Mouse (Mus musculus): Measurements from ENCODE around the gene Sh3bp5. TPM values are rescaled to one million over a fixed set of nuclear protein-coding genes. Genes with fewer than 3 reads are reported as not detected.

Sh3bp5 gene
- polyA plus RNA-seq, 1 experiment from 2014 or later: 38.4 TPM

DNA sequence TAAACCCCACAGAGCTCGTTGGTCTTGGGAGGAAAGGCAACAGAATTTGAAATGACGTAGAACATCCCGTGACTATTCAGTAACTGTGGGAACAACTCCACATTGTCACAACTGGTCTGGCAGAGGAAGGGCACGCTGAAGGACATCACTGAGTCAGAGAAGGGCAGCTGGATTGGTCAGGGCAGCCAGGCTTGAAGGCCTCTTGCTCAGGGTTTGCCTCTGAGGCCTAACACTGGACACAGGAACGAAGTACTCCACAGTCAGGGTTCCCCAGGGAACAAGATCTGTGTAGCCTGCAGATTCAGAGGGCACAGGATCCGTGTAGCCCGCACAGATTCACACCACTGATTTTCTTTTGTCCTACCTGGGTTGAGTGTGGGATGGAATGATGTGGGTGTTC, 35.6 kb downstream of the Sh3bp5 start:
- Histone ChIP-seq H3K27me3 (replicated peaks; ENCODE audit: insufficient read depth, low read length) (no peaks in the 10 kb centered on the region; the same call in 1 of the 2 replicates), H3K4me2 (replicated peaks; ENCODE audit: low read depth, low read length) (no peak overlapping the region), H3K9me3 (ENCODE audit: low read length) (no peaks in the 10 kb centered on the region), H3K36me3 (ENCODE audit: insufficient read depth, low read length) (no peaks in the 10 kb centered on the region), H3K4me3 (ENCODE audit: low read depth, low read length) (no peak overlapping the region), H3K4me1 (ENCODE audit: insufficient read depth, low read depth, low read length) (no peaks in the 10 kb centered on the region), H3K27ac (ENCODE audit: low read length) (no peak overlapping the region), H3K9ac (replicated peaks; ENCODE audit: low read depth) (no peak overlapping the region)
- TF ChIP-seq EP300 (IDR thresholded peaks at IDR 0.05) (no peak), CTCF (IDR thresholded peaks at IDR 0.05) (no peak)
- no peak for DNase-seq (ENCODE audit: low spot score)
- ATAC-seq: no peak
- WGBS: 78% methylated on average over 7 of the region's 7 CpGs

DNA sequence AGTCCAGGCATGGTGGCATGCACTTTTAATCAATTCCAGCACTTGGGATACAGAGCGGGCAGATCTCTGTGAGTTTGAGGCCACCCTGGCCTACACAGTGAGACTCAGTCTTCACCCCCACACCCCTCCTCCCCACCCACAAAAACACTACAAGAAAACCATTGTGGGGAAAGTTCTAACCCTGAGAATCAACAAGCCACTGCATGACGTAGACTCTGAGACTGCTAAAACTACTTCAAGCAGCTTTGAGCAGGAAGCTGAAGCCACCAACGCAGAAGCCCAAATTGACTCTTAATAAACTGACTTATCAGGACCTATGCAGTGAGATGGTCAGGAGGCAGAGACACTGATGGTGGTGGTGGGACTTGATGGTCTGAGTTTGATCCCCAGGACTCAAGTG, 36.6 kb downstream of the Sh3bp5 start:
- no peaks in the 10 kb centered on the region; the same call in 1 of the 2 replicates for H3K27me3 ChIP-seq (replicated peaks; ENCODE audit: insufficient read depth, low read length)
- no peak overlapping the region for H3K4me3 ChIP-seq (ENCODE audit: low read depth, low read length)
- H3K9ac ChIP-seq (replicated peaks; ENCODE audit: low read depth): no peak overlapping the region
- no peaks in the 10 kb centered on the region for H3K9me3 ChIP-seq (ENCODE audit: low read length)
- no peak for ATAC-seq
- H3K36me3 ChIP-seq (ENCODE audit: insufficient read depth, low read length): no peaks in the 10 kb centered on the region
- H3K27ac ChIP-seq (ENCODE audit: low read length): no peak overlapping the region
- no peak for TF ChIP-seq EP300 (IDR thresholded peaks at IDR 0.05)
- no peak for TF ChIP-seq CTCF (IDR thresholded peaks at IDR 0.05)
- WGBS: 85% methylated on average over 3 of the region's 3 CpGs
- H3K4me2 ChIP-seq (replicated peaks; ENCODE audit: low read depth, low read length): no peak overlapping the region
- no peaks in the 10 kb centered on the region for H3K4me1 ChIP-seq (ENCODE audit: insufficient read depth, low read depth, low read length)
- DNase-seq (ENCODE audit: low spot score): no peak

DNA sequence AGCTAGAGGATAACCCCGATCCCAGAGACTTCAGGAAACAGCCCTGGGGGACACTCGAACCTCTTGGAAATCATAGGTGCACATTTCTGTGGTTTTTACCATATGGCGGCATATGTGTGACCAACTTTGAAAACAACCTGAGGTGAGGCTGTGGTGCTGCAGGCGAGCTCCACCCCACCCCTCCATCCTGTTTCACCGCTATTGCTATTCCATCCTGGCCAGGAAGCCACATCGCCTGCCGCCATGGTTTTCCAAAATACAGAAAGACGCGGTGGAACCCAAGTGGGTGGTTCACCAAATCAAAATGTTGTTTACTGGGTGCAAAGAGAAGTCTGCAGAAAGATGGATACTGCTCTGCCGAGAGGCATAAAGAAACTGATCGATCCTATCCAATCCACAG, 37.1 kb downstream of the Sh3bp5 start:
- no peak for ATAC-seq
- H3K4me3 ChIP-seq (ENCODE audit: low read depth, low read length): no peak overlapping the region
- no peaks in the 10 kb centered on the region; the same call in 1 of the 2 replicates for H3K27me3 ChIP-seq (replicated peaks; ENCODE audit: insufficient read depth, low read length)
- DNase-seq (ENCODE audit: low spot score): no peak
- no peaks in the 10 kb centered on the region for H3K4me1 ChIP-seq (ENCODE audit: insufficient read depth, low read depth, low read length)
- H3K9me3 ChIP-seq (ENCODE audit: low read length): no peaks in the 10 kb centered on the region
- 88% methylated on average over 11 of the region's 11 CpGs for WGBS
- no peaks in the 10 kb centered on the region for H3K36me3 ChIP-seq (ENCODE audit: insufficient read depth, low read length)
- no peak overlapping the region for H3K27ac ChIP-seq (ENCODE audit: low read length)
- H3K4me2 ChIP-seq (replicated peaks; ENCODE audit: low read depth, low read length): no peak overlapping the region
- H3K9ac ChIP-seq (replicated peaks; ENCODE audit: low read depth): no peak overlapping the region
- no peak for TF ChIP-seq CTCF (IDR thresholded peaks at IDR 0.05)
- no peak for TF ChIP-seq EP300 (IDR thresholded peaks at IDR 0.05)

DNA sequence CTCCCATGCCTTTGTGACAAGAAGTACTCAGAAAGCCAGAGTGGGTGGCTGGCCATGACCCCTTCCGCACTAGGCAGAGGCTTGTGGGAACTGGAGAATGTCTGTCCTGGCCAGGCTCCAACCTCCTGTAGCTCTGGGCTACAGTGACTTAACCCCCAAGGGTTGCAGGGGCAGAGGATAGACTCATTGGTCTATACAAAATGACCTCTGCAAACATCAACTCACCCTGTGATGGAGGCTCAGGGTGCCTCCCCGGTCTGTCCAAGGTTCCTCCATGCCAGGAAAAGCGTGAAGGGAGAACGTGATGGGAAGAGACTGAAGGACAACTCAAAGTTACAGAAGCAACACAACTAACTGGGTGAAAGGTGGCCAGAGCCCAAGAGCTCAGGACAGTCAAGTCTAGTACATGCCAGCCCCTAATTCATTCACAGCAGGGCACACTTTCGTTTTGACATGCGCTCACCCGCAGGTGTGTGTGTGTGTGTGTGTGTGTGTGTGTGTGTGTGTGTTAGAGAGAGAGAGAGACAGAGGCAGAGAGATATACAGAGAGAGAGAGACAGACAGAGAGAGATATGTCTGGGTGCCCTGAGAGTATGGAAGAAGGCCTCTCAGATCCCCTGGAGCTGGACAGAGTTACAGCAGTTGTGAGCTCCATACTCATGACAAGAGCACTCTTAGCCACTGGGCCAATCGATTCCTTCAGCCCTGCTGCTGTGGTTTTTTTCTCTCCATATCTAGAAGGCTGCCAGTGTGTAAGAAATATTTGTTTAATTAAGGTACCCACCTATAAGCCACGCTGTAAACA, 37.9 kb downstream of the Sh3bp5 start:
- TF ChIP-seq CTCF (IDR thresholded peaks at IDR 0.05) (no peak), EP300 (IDR thresholded peaks at IDR 0.05) (no peak)
- ATAC-seq: no peak
- no peaks in the 10 kb centered on the region for H3K36me3 ChIP-seq (ENCODE audit: insufficient read depth, low read length)
- H3K4me1 ChIP-seq (ENCODE audit: insufficient read depth, low read depth, low read length): peaks cover 5% of the 10 kb centered on the region; the same call in 1 of the 2 replicates
- H3K27ac ChIP-seq (ENCODE audit: low read length): no peak overlapping the region
- no peak overlapping the region for H3K4me3 ChIP-seq (ENCODE audit: low read depth, low read length)
- no peak overlapping the region for H3K4me2 ChIP-seq (replicated peaks; ENCODE audit: low read depth, low read length)
- no peaks in the 10 kb centered on the region for H3K9me3 ChIP-seq (ENCODE audit: low read length)
- DNase-seq (ENCODE audit: low spot score): peak; percentile 23
- 66% methylated on average over 9 of the region's 9 CpGs for WGBS
- no peaks in the 10 kb centered on the region; the same call in 1 of the 2 replicates for H3K27me3 ChIP-seq (replicated peaks; ENCODE audit: insufficient read depth, low read length)
- no peak overlapping the region for H3K9ac ChIP-seq (replicated peaks; ENCODE audit: low read depth)

DNA sequence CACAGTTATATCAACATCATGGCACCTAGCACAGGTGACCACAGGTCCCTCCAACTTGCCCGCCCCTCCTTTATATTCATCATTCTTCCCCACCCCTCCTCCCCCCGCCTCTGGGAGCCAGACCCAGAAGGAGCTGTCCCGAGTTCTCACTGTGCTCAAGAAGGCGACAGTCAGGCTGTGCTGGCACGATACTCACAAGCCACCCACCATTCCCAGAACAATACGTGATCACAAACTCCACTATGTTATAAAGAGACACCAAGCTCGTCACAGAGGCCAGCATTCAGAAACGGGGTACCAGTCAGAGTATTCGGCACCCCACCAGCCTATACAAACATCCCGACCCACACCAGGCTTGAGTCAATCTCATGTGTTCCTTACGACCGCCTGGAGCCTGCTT, 38.5 kb downstream of the Sh3bp5 start:
- Histone ChIP-seq H3K36me3 (ENCODE audit: insufficient read depth, low read length) (no peaks in the 10 kb centered on the region), H3K27ac (ENCODE audit: low read length) (no peak overlapping the region), H3K27me3 (replicated peaks; ENCODE audit: insufficient read depth, low read length) (no peaks in the 10 kb centered on the region), H3K9ac (replicated peaks; ENCODE audit: low read depth) (no peak overlapping the region), H3K4me3 (ENCODE audit: low read depth, low read length) (no peak overlapping the region), H3K9me3 (ENCODE audit: low read length) (no peaks in the 10 kb centered on the region), H3K4me1 (ENCODE audit: insufficient read depth, low read depth, low read length) (peaks cover 6% of the 10 kb centered on the region; the same call in 1 of the 2 replicates), H3K4me2 (replicated peaks; ENCODE audit: low read depth, low read length) (no peak overlapping the region)
- DNase-seq (ENCODE audit: low spot score) (no peak), ATAC-seq (no peak)
- 71% methylated on average over 12 of the region's 12 CpGs for WGBS
- TF ChIP-seq EP300 (IDR thresholded peaks at IDR 0.05) (no peak), CTCF (IDR thresholded peaks at IDR 0.05) (no peak)

DNA sequence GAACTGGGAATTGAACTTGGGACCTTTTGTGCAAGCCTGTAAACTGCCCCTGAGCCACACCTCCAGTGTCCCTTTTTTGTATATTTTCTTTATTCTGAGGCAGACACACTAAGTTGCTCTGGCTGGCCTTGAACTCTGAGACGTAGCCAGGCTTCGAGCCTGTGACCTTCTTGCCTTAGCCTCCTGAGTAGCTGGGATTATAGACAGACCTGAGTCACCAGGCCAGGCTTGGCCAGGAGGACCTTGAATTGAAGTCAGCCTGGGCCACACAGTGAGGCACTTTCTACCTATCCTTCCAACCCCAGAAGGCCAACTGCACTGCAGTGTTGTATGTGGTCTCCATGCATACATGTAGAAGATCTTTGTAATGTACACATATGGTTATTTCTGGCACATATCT, 39.5 kb downstream of the Sh3bp5 start:
- WGBS: 88% methylated on average over 2 of the region's 2 CpGs
- Histone ChIP-seq H3K4me2 (replicated peaks; ENCODE audit: low read depth, low read length) (no peak overlapping the region), H3K4me1 (ENCODE audit: insufficient read depth, low read depth, low read length) (peaks cover 6% of the 10 kb centered on the region; the same call in 1 of the 2 replicates), H3K4me3 (ENCODE audit: low read depth, low read length) (no peak overlapping the region), H3K36me3 (ENCODE audit: insufficient read depth, low read length) (no peaks in the 10 kb centered on the region), H3K27me3 (replicated peaks; ENCODE audit: insufficient read depth, low read length) (no peaks in the 10 kb centered on the region), H3K9ac (replicated peaks; ENCODE audit: low read depth) (no peak overlapping the region), H3K27ac (ENCODE audit: low read length) (no peak overlapping the region), H3K9me3 (ENCODE audit: low read length) (no peaks in the 10 kb centered on the region)
- no peak for TF ChIP-seq CTCF (IDR thresholded peaks at IDR 0.05)
- no peak for TF ChIP-seq EP300 (IDR thresholded peaks at IDR 0.05)
- ATAC-seq (no peak), DNase-seq (ENCODE audit: low spot score) (no peak)
